ENCODE assay signal across 8 mouse cellular contexts in the genomic region with DNA sequence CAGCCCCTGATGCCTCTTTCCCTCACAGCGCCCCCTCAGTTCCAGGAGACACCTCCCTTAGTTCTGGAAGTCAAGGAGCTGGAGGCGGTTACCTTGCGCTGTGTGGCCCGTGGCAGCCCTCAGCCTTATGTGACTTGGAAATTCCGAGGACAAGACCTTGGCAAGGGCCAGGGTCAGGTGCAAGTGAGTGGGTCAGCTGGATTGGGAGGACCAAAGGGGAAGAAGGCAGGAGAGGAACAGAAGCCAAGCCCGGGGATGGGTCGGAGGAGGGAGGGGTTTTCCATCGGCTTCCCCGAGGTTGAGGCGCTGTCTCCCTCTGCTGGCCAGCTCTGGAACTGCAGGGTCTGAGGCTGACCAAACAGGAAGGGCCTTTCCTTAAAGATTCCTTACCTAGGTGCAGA. TPM values are rescaled to one million over a fixed set of nuclear protein-coding genes. Genes with fewer than 3 reads are reported as not detected.
DNase-seq lines count a peak whose midpoint lies in the region; ATAC-seq lines count a peak whose summit lies in the region.

No protein-coding gene starts in this region.

- H3K27me3 ChIP-seq in hindbrain, embryonic 14.5 days (ENCODE audit: control insufficient read depth, insufficient read depth, low read length): no peaks in the 10 kb centered on the region

- peak overlapping the region; percentile 39 for H3K4me2 ChIP-seq in hindbrain, embryonic 14.5 days (replicated peaks)

- peak; percentile 38; the same call in 1 of the 2 replicates for ATAC-seq in hindbrain, embryonic 14.5 days (ENCODE audit: low FRiP score)

- H3K9ac ChIP-seq in hindbrain, embryonic 14.5 days: 0 out of 2 replicates have a peak overlapping the region, but pooled peaks have one; percentile 24

- H3K4me1 ChIP-seq in hindbrain, embryonic 14.5 days (replicated peaks; ENCODE audit: control insufficient read depth, insufficient read depth, low read length): peaks cover 27% of the 10 kb centered on the region

- no peak overlapping the region for H3K4me3 ChIP-seq in hindbrain, embryonic 14.5 days (replicated peaks; ENCODE audit: low read length)

- peaks cover 34% of the 10 kb centered on the region for H3K36me3 ChIP-seq in hindbrain, embryonic 14.5 days (replicated peaks; ENCODE audit: control insufficient read depth, insufficient read depth)

- no peak overlapping the region for H3K27ac ChIP-seq in hindbrain, embryonic 14.5 days

- H3K9me3 ChIP-seq in hindbrain, embryonic 14.5 days (ENCODE audit: control insufficient read depth, low read length): no peaks in the 10 kb centered on the region

- WGBS in hindbrain, embryonic 14.5 days: 13% methylated on average over 10 of the region's 10 CpGs

- DNase-seq in Muller cell, postnatal 12 days (ENCODE audit: inconsistent ontology term): peak; percentile 80
- peak; percentile 96 to 98 for DNase-seq in cerebellum, postnatal 14 days
- peak; percentile 89 to 93 for DNase-seq in frontal cortex, postnatal 36 days (ENCODE audit: low spot score in 2 of 2)
- DNase-seq in hindbrain, embryonic 14.5 days (ENCODE audit: low spot score): peak; percentile 93
- DNase-seq in layer of hippocampus, postnatal 25 days (ENCODE audit: extremely low spot score in 1 of 2, low spot score in 1 of 2): peak; percentile 95 to 99
- peak; percentile 94 for DNase-seq in lung, postnatal 14 days
- DNase-seq in retina, adult 2 months (ENCODE audit: low read depth, low spot score): peak; percentile 61
- DNase-seq in thymus, postnatal 14 days: peak; percentile 84

RNA-seq across cellular contexts. Expression of gene Igsf9, which starts 8.7 kb away (rescaled TPM):
- polyA plus RNA-seq in hindbrain, embryonic 14.5 days (2014; fragmentation: Nextera tagmentation; extraction: Ambion mirVana): 27.6 and 28.5 TPM in 2 replicates
- total RNA-seq in layer of hippocampus, postnatal 25 days (2021): 1 to 10 TPM; 5.6 to 8.2 TPM

RNA-seq across cellular contexts. Expression of gene Tagln2, which starts 9.6 kb away (rescaled TPM):
- 53.0 and 62.6 TPM in 2 replicates for polyA plus RNA-seq in hindbrain, embryonic 14.5 days (2014; fragmentation: Nextera tagmentation; extraction: Ambion mirVana)
- 10 to 100 TPM; 10.4 to 12.1 TPM for total RNA-seq in layer of hippocampus, postnatal 25 days (2021)

RNA-seq across cellular contexts. Expression of gene Slamf9, which starts 15.1 kb away (rescaled TPM):
- 0.15 and 0.26 TPM in 2 replicates for polyA plus RNA-seq in hindbrain, embryonic 14.5 days (2014; fragmentation: Nextera tagmentation; extraction: Ambion mirVana)
- not detected for total RNA-seq in layer of hippocampus, postnatal 25 days (2021)

RNA-seq across cellular contexts. Expression of gene Cfap45, which starts 30.3 kb away (rescaled TPM):
- polyA plus RNA-seq in hindbrain, embryonic 14.5 days (2014; fragmentation: Nextera tagmentation; extraction: Ambion mirVana): 3.7 and 5.5 TPM in 2 replicates
- 1 to 10 TPM; 3.1 to 3.9 TPM for total RNA-seq in layer of hippocampus, postnatal 25 days (2021)
